Mouse (Mus musculus) CD8-positive naive resting alpha-beta T cell, adult 2 months (primary cell): ENCODE measurements around the gene Gtpbp2.

Source experiments
- DNase-seq, 2 experiments: peaks; one replicate each; pipeline ENCODE4 v3.0.0; 2022; ENCODE audit warnings: low read depth in 2 of 2, low spot score in 2 of 2

Gtpbp2 gene

GRCm38 (mm10) chr17:46152847-46153782 lies 7.7 kb upstream of the Gtpbp2 start, which contains the start of gene Mad2l1bp:
Gene Mad2l1bp, minus strand, starts transcription at chr17:46153553.
- peak; percentile 72 to 80 for DNase-seq

- DNase-seq, result no peak
Observed at GRCm38 (mm10) chr17:46154336-46154735, 6.5 kb upstream of the Gtpbp2 start.

- no peak for DNase-seq
Observed at GRCm38 (mm10) chr17:46156680-46157079, 4.2 kb upstream of the Gtpbp2 start.

- no peak for DNase-seq
Observed at GRCm38 (mm10) chr17:46157131-46157530, 3.7 kb upstream of the Gtpbp2 start.

GRCm38 (mm10) chr17:46159236-46159635 lies 1.6 kb upstream of the Gtpbp2 start:
- no peak for DNase-seq

- DNase-seq, result peak; percentile 83 to 89
Observed at GRCm38 (mm10) chr17:46160090-46160662, 656 bp upstream of the Gtpbp2 start.

- DNase-seq, result peak in 1 of 2 experiments; percentile 30
Observed at GRCm38 (mm10) chr17:46161179-46161578, 347 bp downstream of the Gtpbp2 start.

GRCm38 (mm10) chr17:46161710-46162109 lies 878 bp downstream of the Gtpbp2 start:
- DNase-seq, result no peak

- DNase-seq, result no peak
Observed at GRCm38 (mm10) chr17:46162551-46162950, 1.7 kb downstream of the Gtpbp2 start.

- DNase-seq, result peak; percentile 73 to 84
Observed at GRCm38 (mm10) chr17:46162951-46163421, 2.2 kb downstream of the Gtpbp2 start.

- no peak for DNase-seq
Observed at GRCm38 (mm10) chr17:46164301-46164700, 3.5 kb downstream of the Gtpbp2 start.

- no peak for DNase-seq
Observed at GRCm38 (mm10) chr17:46164791-46165190, 4.0 kb downstream of the Gtpbp2 start.

GRCm38 (mm10) chr17:46165460-46165859 lies 4.6 kb downstream of the Gtpbp2 start:
- DNase-seq, result no peak

- no peak for DNase-seq
Observed at GRCm38 (mm10) chr17:46166270-46166669, 5.4 kb downstream of the Gtpbp2 start.

GRCm38 (mm10) chr17:46167014-46167413 lies 6.2 kb downstream of the Gtpbp2 start:
- DNase-seq, result no peak

GRCm38 (mm10) chr17:46168318-46168717 lies 7.5 kb downstream of the Gtpbp2 start:
- DNase-seq, result no peak

- DNase-seq, result no peak
Observed at GRCm38 (mm10) chr17:46168768-46169167, 7.9 kb downstream of the Gtpbp2 start.

- DNase-seq, result peak; percentile 31 to 53
Observed at GRCm38 (mm10) chr17:46170538-46170937, 9.7 kb downstream of the Gtpbp2 start.

GRCm38 (mm10) chr17:46182273-46182672 lies 21.4 kb downstream of the Gtpbp2 start:
- no peak for DNase-seq

GRCm38 (mm10) chr17:46188829-46189228 lies 28.0 kb downstream of the Gtpbp2 start:
- no peak for DNase-seq

- DNase-seq, result no peak
Observed at GRCm38 (mm10) chr17:46201151-46201550, 40.3 kb downstream of the Gtpbp2 start.

- DNase-seq, result peak; percentile 91
Observed at GRCm38 (mm10) chr17:46202421-46203071, 41.7 kb downstream of the Gtpbp2 start, which contains the start of the genes Polh and Xpo5. Gene Polh, minus strand, starts transcription at chr17:46202645. Gene Xpo5, plus strand, starts transcription at chr17:46202782.
